Mouse (Mus musculus): ENCODE results near the gene Rfxap. TPM values are rescaled to one million over a fixed set of nuclear protein-coding genes. Genes with fewer than 3 reads are reported as not detected.
A peak's percentile ranks its signal among the peaks of the same experiment; 100 is the strongest.

The Rfxap gene
- 10 to 100 TPM; 53.9 to 60.5 TPM for total RNA-seq (2021)

- intact Hi-C loops (cut with DNase I): loop anchor here (2.0 kb wide), 1 partner anchor 257 kb away; no protein-coding TSS in a partner anchor
- peak; percentile 98 for DNase-seq
Observed at GRCm38 (mm10) chr3:54807666-54808217, at the start of gene Rfxap. Gene Rfxap, minus strand, starts transcription at chr3:54807791.

- DNase-seq: peak; percentile 39
- intact Hi-C loops (cut with DNase I): no loop called here
Observed at GRCm38 (mm10) chr3:54835421-54835820, 27.8 kb upstream of the Rfxap start.

- intact Hi-C loops (cut with DNase I): no loop called here
- DNase-seq: no peak
Observed at GRCm38 (mm10) chr3:54832491-54832890, 24.9 kb upstream of the Rfxap start.

- intact Hi-C loops (cut with DNase I): no loop called here
- DNase-seq: no peak
Observed at GRCm38 (mm10) chr3:54822526-54822925, 14.9 kb upstream of the Rfxap start.

- intact Hi-C loops (cut with DNase I): loop anchor here (5.0 to 10.0 kb wide), 2 partner anchors 100 to 337 kb away; partner anchors contain the start of gene Sertm1
- peak; percentile 81 for DNase-seq
Observed at GRCm38 (mm10) chr3:54815292-54815691, 7.7 kb upstream of the Rfxap start.

GRCm38 (mm10) chr3:54814622-54815021 lies 7.0 kb upstream of the Rfxap start:
- DNase-seq: no peak
- intact Hi-C loops (cut with DNase I): loop anchor here (5.0 to 10.0 kb wide), 2 partner anchors 100 to 338 kb away; partner anchors contain the start of gene Sertm1

- no peak for DNase-seq
- intact Hi-C loops (cut with DNase I): loop anchor here (10.0 kb wide), 1 partner anchor 101 kb away; the partner anchor contains the start of gene Sertm1
Observed at GRCm38 (mm10) chr3:54813418-54813988, 5.9 kb upstream of the Rfxap start.

GRCm38 (mm10) chr3:54811616-54812015 lies 4.0 kb upstream of the Rfxap start:
- no peak for DNase-seq
- intact Hi-C loops (cut with DNase I): loop anchor here (10.0 kb wide), 1 partner anchor 103 kb away; the partner anchor contains the start of gene Sertm1

- intact Hi-C loops (cut with DNase I): loop anchor here (2.0 kb wide), 1 partner anchor 256 kb away; no protein-coding TSS in a partner anchor
- DNase-seq: no peak
Observed at GRCm38 (mm10) chr3:54809111-54809510, 1.5 kb upstream of the Rfxap start.

GRCm38 (mm10) chr3:54807061-54807661 lies 430 bp downstream of the Rfxap start:
- intact Hi-C loops (cut with DNase I): no loop called here
- DNase-seq: peak; percentile 62

- intact Hi-C loops (cut with DNase I): no loop called here
- no peak for DNase-seq
Observed at GRCm38 (mm10) chr3:54803713-54804112, 3.9 kb downstream of the Rfxap start.

GRCm38 (mm10) chr3:54797211-54797610 lies 10.4 kb downstream of the Rfxap start:
- intact Hi-C loops (cut with DNase I): no loop called here
- peak; percentile 67 for DNase-seq

GRCm38 (mm10) chr3:54795806-54796205 lies 11.8 kb downstream of the Rfxap start:
- intact Hi-C loops (cut with DNase I): no loop called here
- no peak for DNase-seq

- DNase-seq: no peak
- intact Hi-C loops (cut with DNase I): no loop called here
Observed at GRCm38 (mm10) chr3:54795379-54795778, 12.2 kb downstream of the Rfxap start.

GRCm38 (mm10) chr3:54793762-54794161 lies 13.8 kb downstream of the Rfxap start:
- intact Hi-C loops (cut with DNase I): no loop called here
- no peak for DNase-seq

- intact Hi-C loops (cut with DNase I): no loop called here
- no peak for DNase-seq
Observed at GRCm38 (mm10) chr3:54791822-54792677, 15.5 kb downstream of the Rfxap start.

- intact Hi-C loops (cut with DNase I): no loop called here
- no peak for DNase-seq
Observed at GRCm38 (mm10) chr3:54790601-54791000, 17.0 kb downstream of the Rfxap start.

- DNase-seq: no peak
- intact Hi-C loops (cut with DNase I): no loop called here
Observed at GRCm38 (mm10) chr3:54775989-54776631, 31.5 kb downstream of the Rfxap start.

GRCm38 (mm10) chr3:54773613-54774012 lies 34.0 kb downstream of the Rfxap start:
- intact Hi-C loops (cut with DNase I): no loop called here

More at GRCm38 (mm10) chr3:54773613-54774012, 34.0 kb downstream of the Rfxap start:
- DNase-seq: no peak

Measured in left cerebral cortex, postnatal 4 days (tissue).